ENCODE assay signal across 22 mouse cellular contexts in genomic region chr5:31022690-31023089, GRCm38 (mm10). TPM values are rescaled to one million over a fixed set of nuclear protein-coding genes. Genes with fewer than 3 reads are reported as not detected.
"Had no signal": no experiment of that assay in that cellular context is flagged by ENCODE, and none has a peak within 500 bp of the region (broad histone marks: within the 10 kb centered on the region; RNA-seq: fewer than 3 reads in every experiment).

No protein-coding gene starts in this region.

- H3K9ac ChIP-seq: kidney, embryonic 15.5 days; limb, embryonic 13.5 days; liver, embryonic 12.5 days; liver, embryonic 15.5 days; lung, embryonic 15.5 days; neural tube, embryonic 12.5 days; neural tube, embryonic 15.5 days had no signal

- H3K27ac ChIP-seq: kidney, embryonic 15.5 days; left cerebral cortex, adult 2 months; limb, embryonic 13.5 days; liver, embryonic 12.5 days; liver, embryonic 15.5 days; lung, embryonic 15.5 days; neural tube, embryonic 12.5 days; neural tube, embryonic 15.5 days had no signal

- ATAC-seq: liver, embryonic 12.5 days had no signal

- H3K36me3 ChIP-seq: kidney, embryonic 15.5 days; limb, embryonic 13.5 days; liver, embryonic 12.5 days; liver, embryonic 15.5 days; lung, embryonic 15.5 days; neural tube, embryonic 12.5 days; neural tube, embryonic 15.5 days had no signal

- DNase-seq: kidney, adult 11 months; kidney, adult 8-10 months; kidney, postnatal 10 days; kidney, postnatal 36 days; layer of hippocampus, postnatal 36 days; liver; lung, adult 18-20 months; lung, postnatal 10 days; lung, postnatal 4 days; thymus, adult 18-20 months; thymus, postnatal 36 days had no signal

- H3K4me3 ChIP-seq: kidney, embryonic 15.5 days; left cerebral cortex, adult 2 months; limb, embryonic 13.5 days; liver, embryonic 12.5 days; liver, embryonic 15.5 days; lung, embryonic 15.5 days; neural tube, embryonic 12.5 days; neural tube, embryonic 15.5 days had no signal

- H3K4me1 ChIP-seq: limb, embryonic 13.5 days; liver, embryonic 12.5 days; liver, embryonic 15.5 days; lung, embryonic 15.5 days; neural tube, embryonic 12.5 days; neural tube, embryonic 15.5 days had no signal

- H3K4me2 ChIP-seq: kidney, embryonic 15.5 days; limb, embryonic 13.5 days; liver, embryonic 12.5 days; liver, embryonic 15.5 days; lung, embryonic 15.5 days; neural tube, embryonic 12.5 days; neural tube, embryonic 15.5 days had no signal

- H3K27me3 ChIP-seq: kidney, embryonic 15.5 days; limb, embryonic 13.5 days; liver, embryonic 12.5 days; liver, embryonic 15.5 days; lung, embryonic 15.5 days; neural tube, embryonic 12.5 days; neural tube, embryonic 15.5 days had no signal

- H3K9me3 ChIP-seq: kidney, embryonic 15.5 days; limb, embryonic 13.5 days; liver, embryonic 12.5 days; liver, embryonic 15.5 days; lung, embryonic 15.5 days; neural tube, embryonic 12.5 days; neural tube, embryonic 15.5 days had no signal

RNA-seq across cellular contexts. Expression of gene Tcf23, which starts 54.2 kb away (rescaled TPM):
- total RNA-seq: layer of hippocampus, postnatal 10 days; megakaryocyte progenitor cell, adult 5-6 weeks; megakaryocyte-erythroid progenitor cell, adult 5-6 weeks had no signal
- polyA plus RNA-seq: limb, embryonic 13.5 days; neural tube, embryonic 12.5 days; neural tube, embryonic 15.5 days had no signal
